9 mouse cellular contexts compared by ENCODE assay signal in genomic region chr14:56314459-56314858, GRCm38 (mm10). TPM values are rescaled to one million over a fixed set of nuclear protein-coding genes. Genes with fewer than 3 reads are reported as not detected.
DNase-seq lines count a peak whose midpoint lies in the region; ATAC-seq lines count a peak whose summit lies in the region.
"Had no signal": no experiment of that assay in that cellular context is flagged by ENCODE, and none has a peak within 500 bp of the region (broad histone marks: within the 10 kb centered on the region; RNA-seq: fewer than 3 reads in every experiment).

No protein-coding gene starts in this region.

- no peaks in the 10 kb centered on the region for H3K36me3 ChIP-seq in embryonic facial prominence, embryonic 10.5 days (replicated peaks)
- H3K36me3 ChIP-seq: heart, embryonic 13.5 days had no signal

- no peaks in the 10 kb centered on the region for H3K27me3 ChIP-seq in embryonic facial prominence, embryonic 10.5 days (replicated peaks; ENCODE audit: low read depth, poor library complexity, severe bottlenecking)
- H3K27me3 ChIP-seq: heart, embryonic 13.5 days had no signal

- H3K9me3 ChIP-seq in embryonic facial prominence, embryonic 10.5 days = no peaks in the 10 kb centered on the region
- H3K9me3 ChIP-seq: heart, embryonic 13.5 days had no signal

- no peaks in the 10 kb centered on the region for H3K4me1 ChIP-seq in embryonic facial prominence, embryonic 10.5 days
- H3K4me1 ChIP-seq: heart, embryonic 13.5 days had no signal

- DNase-seq in 3134 (ENCODE audit: extremely low read depth, insufficient read length, low spot score) = peak; percentile 5
- DNase-seq in CD4-positive helper T cell, adult 2 months (ENCODE audit: low read depth, low spot score) = peak; percentile 64
- peak; percentile 61 to 72 for DNase-seq in adrenal gland, postnatal 36 days
- DNase-seq in embryonic facial prominence, embryonic 10.5 days (ENCODE audit: low spot score) = peak; percentile 50
- DNase-seq in hindlimb bud, embryonic 11.5 days (ENCODE audit: extremely low spot score, low read depth, low spot score) = peak; percentile 22
- DNase-seq in left cerebral cortex, postnatal 36 days (ENCODE audit: low spot score in 2 of 2) = peak; percentile 31 to 41
- DNase-seq in thymus, postnatal 4 days = peak; percentile 55

- intact Hi-C loops in left cerebral cortex, postnatal 36 days (cut with DNase I) = no loop called here

- H3K27ac ChIP-seq in embryonic facial prominence, embryonic 10.5 days (replicated peaks) = no peak overlapping the region
- H3K27ac ChIP-seq: heart, embryonic 13.5 days had no signal

- no peak overlapping the region for H3K4me3 ChIP-seq in embryonic facial prominence, embryonic 10.5 days
- H3K4me3 ChIP-seq: heart, embryonic 13.5 days had no signal

- whole genome bisulfite sequencing in embryonic facial prominence, embryonic 10.5 days = 35% methylated on average over 7 of the region's 7 CpGs

- 0 out of 2 replicates have a peak, but pooled peaks have one; percentile 53 for ATAC-seq in neutrophil, adult 5-6 weeks (ENCODE audit: extremely low read depth, insufficient number of reproducible peaks, low FRiP score, poor library complexity, severe bottlenecking)

RNA-seq across cellular contexts. Expression of gene Atp12a, which starts 50.4 kb away (rescaled TPM):
- not detected for total RNA-seq in adrenal gland, postnatal 36 days (2021)
- polyA plus RNA-seq in embryonic facial prominence, embryonic 10.5 days (2016; fragmentation: Nextera tagmentation; extraction: Ambion mirVana) = 0.05 TPM in 1 of 2 replicates, not detected in the other
- total RNA-seq in left cerebral cortex, postnatal 36 days (2021) = under 1 TPM in 1 of 2 experiments, not detected in 1; 0.07 TPM
- not detected in 2 replicates for total RNA-seq in neutrophil, adult 5-6 weeks (2017)

RNA-seq across cellular contexts. Expression of gene Gzmb, which starts 52.4 kb away (rescaled TPM):
- total RNA-seq in adrenal gland, postnatal 36 days (2021) = under 1 TPM; 0.20 to 0.33 TPM
- polyA plus RNA-seq in embryonic facial prominence, embryonic 10.5 days (2016; fragmentation: Nextera tagmentation; extraction: Ambion mirVana) = not detected in 2 replicates
- not detected for total RNA-seq in left cerebral cortex, postnatal 36 days (2021)
- total RNA-seq in neutrophil, adult 5-6 weeks (2017) = 1.2 and 3.1 TPM in 2 replicates

Comparison
In these comparisons a context has a peak if more than half of its experiments do, and no peak if none do; other contexts are left out.
1. DNase-seq: peak in every context shown above with its lines; median percentile 66 in adrenal gland, postnatal 36 days; 64 in CD4-positive helper T cell, adult 2 months; 55 in thymus, postnatal 4 days; 50 in embryonic facial prominence, embryonic 10.5 days; 36 in left cerebral cortex, postnatal 36 days; 22 in hindlimb bud, embryonic 11.5 days; 5 in 3134.